Mouse (Mus musculus) stomach, embryonic 15.5 days (tissue): ENCODE data around the gene Alb. TPM values are rescaled to one million over a fixed set of nuclear protein-coding genes. Genes with fewer than 3 reads are reported as not detected.

Source experiments
- polyA plus RNA-seq: library from polyadenylated mRNA; unstranded; fragments of >200 nt; fragmentation: Nextera tagmentation; extraction: Ambion mirVana; gene quantifications from 2 replicates; pipeline ENCODE4 v1.2.1, GENCODE M21; 2015

Gene Alb
- polyA plus RNA-seq, 1 experiment from 2014 or later: 276 TPM

Other genes starting within 250 kb of the Alb start
- 29.1 and 35.4 TPM in 2 replicates for gene Cox18, start 236.9 kb upstream of the Alb start, polyA plus RNA-seq
- 23.9 and 25.3 TPM in 2 replicates for gene Ankrd17, start 94.3 kb upstream of the Alb start, polyA plus RNA-seq
- 7.1 and 7.5 TPM in 2 replicates for gene Gm9958, start 93.7 kb upstream of the Alb start, polyA plus RNA-seq
- gene Afp, start 29.8 kb downstream of the Alb start, polyA plus RNA-seq: 254 and 621 TPM in 2 replicates
- 6.4 and 8.8 TPM in 2 replicates for gene Afm, start 58.0 kb downstream of the Alb start, polyA plus RNA-seq
- gene 5830473C10Rik, start 100.2 kb downstream of the Alb start, polyA plus RNA-seq: 0.09 and 0.12 TPM in 2 replicates
- 12.2 and 12.8 TPM in 2 replicates for gene Rassf6, start 179.8 kb downstream of the Alb start, polyA plus RNA-seq